Comparison of ENCODE assay signal across 17 mouse cellular contexts in genomic region chr13:99320453-99320852, GRCm38 (mm10).
"Had no signal": no experiment of that assay in that cellular context is flagged by ENCODE, and none has a peak within 500 bp of the region (broad histone marks: within the 10 kb centered on the region; RNA-seq: fewer than 3 reads in every experiment).

No protein-coding gene starts in this region.

- H3K9ac ChIP-seq: lung, embryonic 15.5 days; midbrain, embryonic 13.5 days; midbrain, embryonic 15.5 days; neural tube, embryonic 12.5 days; stomach, embryonic 15.5 days had no signal

- H3K27me3 ChIP-seq: lung, embryonic 15.5 days; megakaryocyte, embryonic 14.5 days; midbrain, embryonic 13.5 days; midbrain, embryonic 15.5 days; neural tube, embryonic 12.5 days; stomach, embryonic 15.5 days had no signal

- H3K4me3 ChIP-seq: lung, embryonic 15.5 days; megakaryocyte, embryonic 14.5 days; midbrain, embryonic 13.5 days; midbrain, embryonic 15.5 days; neural tube, embryonic 12.5 days; stomach, embryonic 15.5 days had no signal

- H3K27ac ChIP-seq: lung, embryonic 15.5 days; macrophage; midbrain, embryonic 13.5 days; midbrain, embryonic 15.5 days; neural tube, embryonic 12.5 days; stomach, embryonic 15.5 days; stomach, postnatal 0 days had no signal

- ATAC-seq: lung, postnatal 0 days; midbrain, embryonic 13.5 days; midbrain, embryonic 15.5 days had no signal

- H3K9me3 ChIP-seq: lung, embryonic 15.5 days; megakaryocyte, embryonic 14.5 days; midbrain, embryonic 13.5 days; midbrain, embryonic 15.5 days; neural tube, embryonic 12.5 days; stomach, embryonic 15.5 days had no signal

- H3K4me1 ChIP-seq: lung, embryonic 15.5 days; midbrain, embryonic 15.5 days; neural tube, embryonic 12.5 days; stomach, embryonic 15.5 days had no signal

- DNase-seq: lung, adult 2 months; lung, postnatal 14 days; lung, postnatal 36 days; right cerebral cortex, postnatal 14 days; thymus, adult 2 months; thymus, postnatal 25 days; thymus, postnatal 4 days had no signal

- H3K4me2 ChIP-seq: lung, embryonic 15.5 days; midbrain, embryonic 11.5 days; midbrain, embryonic 13.5 days; midbrain, embryonic 15.5 days; neural tube, embryonic 12.5 days; stomach, embryonic 15.5 days had no signal
